Mouse (Mus musculus): ENCODE measurements at regions not wholly inside any gene's neighbourhood (a gene's known extent, or its start where the extent isn't known, plus 50 kb on each side); places are given as distances from the start of the nearest gene placed in this dataset.
A peak's percentile ranks its signal among the peaks of the same experiment; 100 is the strongest.

GRCm38 (mm10) chr2:95232135-95232772 lies 794.3 kb upstream of the Api5 start:
- DNase-seq (ENCODE audit: low spot score in 2 of 2): peak in 1 of 2 experiments; percentile 58

- DNase-seq (ENCODE audit: low spot score in 2 of 2): no peak
These were observed 793.8 kb upstream of the Api5 start for GRCm38 (mm10) chr2:95231739-95232134.

DNA sequence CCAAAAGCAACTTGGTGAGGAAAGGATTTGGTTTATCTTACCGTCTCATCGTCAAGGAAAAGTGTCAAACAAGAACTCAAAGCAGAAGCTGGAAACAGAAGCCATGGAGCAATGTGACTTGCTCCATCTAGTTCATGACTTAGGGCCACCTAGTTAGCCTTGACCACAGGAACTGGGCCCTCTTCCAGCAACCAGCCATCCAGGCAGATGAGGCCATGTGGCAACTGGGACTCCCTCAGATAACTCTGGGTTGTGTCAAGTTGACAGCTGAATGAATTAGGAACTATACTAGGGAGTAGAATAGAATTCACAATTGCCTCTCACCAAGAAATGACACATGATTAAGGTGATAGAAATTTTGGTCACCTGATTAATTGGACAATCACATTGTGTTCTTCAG lies 791.5 kb upstream of the Api5 start:
- no peak for DNase-seq (ENCODE audit: low spot score in 2 of 2)

DNA sequence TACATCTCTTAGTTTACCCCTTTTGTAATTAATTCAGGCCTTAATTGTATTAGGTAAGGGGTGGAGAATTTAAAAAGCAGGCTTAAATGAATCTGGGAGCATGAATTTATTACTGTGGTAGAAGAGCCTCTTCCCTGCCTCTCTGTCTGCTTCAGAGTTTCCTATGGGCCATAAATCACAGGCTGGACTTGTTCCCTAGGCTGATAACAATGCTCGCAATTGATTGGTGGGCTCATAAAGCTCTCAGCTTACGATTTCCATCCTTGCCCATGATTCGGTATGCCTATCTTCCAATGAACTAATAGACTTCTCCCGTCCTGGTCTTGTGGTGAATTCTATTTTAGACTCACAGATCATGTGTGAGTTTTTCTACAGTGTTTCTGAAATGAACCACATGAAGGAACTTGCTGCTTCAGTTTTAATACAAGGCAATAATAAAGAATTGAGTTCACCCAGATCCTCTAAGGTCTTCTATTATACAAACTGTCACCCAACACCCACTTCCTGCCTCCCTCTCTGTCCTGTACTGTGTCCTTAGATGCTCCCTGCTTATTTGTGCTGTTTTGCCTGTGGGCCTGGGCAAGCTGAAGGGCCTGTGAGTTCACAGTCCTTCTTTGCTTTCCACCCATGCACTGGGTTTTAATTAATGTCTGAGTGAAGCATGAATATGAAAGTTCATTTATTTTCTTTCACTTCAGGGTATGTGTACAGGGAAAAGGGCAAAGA lies 772.4 kb upstream of the Api5 start:
- no peak for DNase-seq (ENCODE audit: low spot score in 2 of 2)
